Mouse (Mus musculus) heart, postnatal 0 days (tissue): Measurements from ENCODE around the gene Naa60. TPM values are rescaled to one million over a fixed set of nuclear protein-coding genes. Genes with fewer than 3 reads are reported as not detected.

ENCODE experiments used
- ATAC-seq: fragments of 200-750 bp; cut with Nextera tagmentation; 2 replicates; pipeline ENCODE4 v1.8.0; 2017; ENCODE audit warnings: low read depth, moderate number of reproducible peaks, moderate library complexity; ENCODE audit not compliant: insufficient read depth
- DNase-seq: peaks from one replicate; pipeline ENCODE4 v3.0.0-alpha.2; 2016; ENCODE audit warnings: low spot score
- H3K27ac ChIP-seq: fragments of 300-500 bp; sonication (generic); 2 replicates; pipeline ENCODE4 v1.5.1; 2014; ENCODE audit warnings: low read depth, mild to moderate bottlenecking
- H3K27me3 ChIP-seq: fragments of 300-500 bp; sonication (generic); 2 replicates; pipeline ENCODE4 v1.6.1; 2014; ENCODE audit warnings: low read length, mixed read lengths; ENCODE audit not compliant: control insufficient read depth, insufficient read depth
- H3K36me3 ChIP-seq: fragments of 300-500 bp; sonication (generic); replicated peaks from 2 replicates; pipeline ENCODE4 v1.6.1; 2014; ENCODE audit warnings: low read length, mixed read lengths; ENCODE audit not compliant: control insufficient read depth, insufficient read depth
- H3K4me1 ChIP-seq: fragments of 300-500 bp; sonication (generic); 2 replicates; pipeline ENCODE4 v1.6.1; 2014; ENCODE audit warnings: antibody characterized with exemption; ENCODE audit not compliant: control insufficient read depth, insufficient read depth
- H3K4me2 ChIP-seq: fragments of 300-500 bp; sonication (generic); 2 replicates; pipeline ENCODE4 v1.6.1; 2014; ENCODE audit warnings: low read depth, mild to moderate bottlenecking, low read length, moderate library complexity
- H3K4me3 ChIP-seq: fragments of 300-500 bp; sonication (generic); 2 replicates; pipeline ENCODE4 v1.5.1; 2014; ENCODE audit warnings: low read depth, low read length
- H3K9ac ChIP-seq: fragments of 300-500 bp; sonication (generic); replicated peaks from 2 replicates; pipeline ENCODE4 v1.6.1; 2014; ENCODE audit warnings: low read depth, low read length, mixed read lengths
- H3K9me3 ChIP-seq: fragments of 300-500 bp; sonication (generic); replicated peaks from 2 replicates; pipeline ENCODE4 v1.6.1; 2016; ENCODE audit warnings: low read length; ENCODE audit not compliant: control insufficient read depth
- CTCF ChIP-seq: IDR thresholded peaks from 2 replicates; pipeline ENCODE4 v1.5.1; 2016; ENCODE audit warnings: antibody characterized with exemption, control low read depth, low read depth
- EP300 ChIP-seq: IDR thresholded peaks from 2 replicates; pipeline ENCODE4 v1.6.1; 2016; ENCODE audit warnings: antibody characterized with exemption, low read depth
- WGBS: fragments of 180-500 bp; shearing (Covaris S2); extraction: QIAGEN DNeasy Blood & Tissue Kit; methylation state at CpG from one replicate; pipeline ENCODE4 v1.1.7; 2014; 5-methylcytosine and 5-hydroxymethylcytosine counted together
- polyA plus RNA-seq: library from polyadenylated mRNA; unstranded; fragments of >200 nt; fragmentation: Nextera tagmentation; extraction: Ambion mirVana; gene quantifications from 2 replicates; pipeline ENCODE4 v1.2.1, GENCODE M21; 2015
- total RNA-seq: library from RNA; depleted of rRNA; stranded (reverse); fragments of >200 nt; gene quantifications from 2 replicates; pipeline ENCODE4 v1.2.3, GENCODE M21; 2014; ENCODE audit warnings: low replicate concordance

Naa60 gene
- total and polyA plus RNA-seq, 2 experiments from 2014 or later = 23.6 to 32.2 TPM

DNA sequence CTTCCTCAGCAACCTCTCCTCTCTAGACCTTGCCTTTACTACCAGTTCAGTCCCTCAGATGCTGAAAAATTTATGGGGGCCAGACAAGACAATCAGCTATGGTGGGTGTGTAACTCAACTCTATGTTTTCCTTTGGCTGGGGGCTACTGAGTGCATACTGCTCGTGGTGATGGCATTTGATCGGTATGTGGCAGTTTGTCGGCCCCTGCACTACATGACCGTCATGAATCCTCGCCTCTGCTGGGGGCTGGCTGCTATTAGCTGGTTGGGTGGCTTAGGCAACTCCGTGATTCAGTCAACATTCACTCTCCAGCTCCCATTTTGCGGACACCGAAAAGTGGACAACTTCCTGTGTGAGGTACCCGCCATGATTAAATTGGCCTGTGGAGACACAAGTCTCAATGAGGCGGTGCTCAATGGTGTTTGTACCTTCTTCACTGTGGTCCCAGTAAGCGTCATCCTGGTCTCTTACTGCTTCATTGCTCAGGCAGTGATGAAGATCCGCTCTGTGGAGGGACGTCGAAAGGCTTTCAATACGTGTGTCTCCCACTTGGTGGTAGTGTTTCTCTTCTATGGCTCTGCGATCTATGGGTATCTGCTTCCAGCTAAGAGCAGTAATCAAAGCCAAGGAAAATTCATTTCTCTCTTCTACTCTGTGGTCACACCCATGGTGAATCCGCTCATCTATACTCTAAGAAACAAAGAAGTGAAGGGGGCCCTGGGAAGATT is 32.9 kb upstream of the Naa60 start:
- no peaks in the 10 kb centered on the region for H3K4me1 ChIP-seq
- DNase-seq = peak; percentile 59
- H3K9me3 ChIP-seq = no peaks in the 10 kb centered on the region
- WGBS = 38% methylated on average over 17 of the region's 17 CpGs
- H3K4me2 ChIP-seq = no peak overlapping the region
- no peaks in the 10 kb centered on the region; the same call in 1 of the 2 replicates for H3K27me3 ChIP-seq
- no peak overlapping the region for H3K27ac ChIP-seq
- H3K36me3 ChIP-seq = no peaks in the 10 kb centered on the region
- H3K9ac ChIP-seq = no peak overlapping the region
- no peak overlapping the region for H3K4me3 ChIP-seq
- peak; percentile 73 for TF ChIP-seq CTCF
- TF ChIP-seq EP300 = no peak
- no peak; the same call in 1 of the 2 replicates for ATAC-seq

DNA sequence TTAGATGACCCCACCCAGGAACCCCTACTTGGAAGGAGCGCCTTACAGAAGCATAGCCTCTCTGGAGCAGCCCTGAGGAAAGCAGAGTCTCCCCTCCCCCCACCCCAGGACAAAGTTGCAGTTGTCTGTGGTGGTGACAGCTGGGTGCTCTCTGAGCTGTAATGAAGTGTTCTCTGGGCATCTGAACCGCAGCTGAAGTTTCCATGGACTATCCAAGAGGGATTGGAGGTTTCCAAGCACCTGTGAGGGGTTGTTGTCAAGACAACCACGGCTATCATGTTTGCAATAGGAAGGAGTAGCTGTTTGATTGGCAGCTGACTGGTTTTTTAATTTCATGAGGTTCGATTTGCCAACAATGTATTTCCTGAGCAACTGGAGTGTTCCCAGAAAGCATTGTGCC is 29.2 kb upstream of the Naa60 start:
- no peak overlapping the region for H3K27ac ChIP-seq
- no peaks in the 10 kb centered on the region; the same call in 1 of the 2 replicates for H3K27me3 ChIP-seq
- H3K9ac ChIP-seq = no peak overlapping the region
- no peak overlapping the region for H3K4me3 ChIP-seq
- H3K36me3 ChIP-seq = no peaks in the 10 kb centered on the region
- no peak for ATAC-seq
- 25% methylated on average over 4 of the region's 4 CpGs for WGBS
- TF ChIP-seq CTCF = no peak
- no peak for TF ChIP-seq EP300
- H3K9me3 ChIP-seq = no peaks in the 10 kb centered on the region
- H3K4me2 ChIP-seq = no peak overlapping the region
- peaks cover 6% of the 10 kb centered on the region; the same call in 1 of the 2 replicates for H3K4me1 ChIP-seq
- DNase-seq = no peak

DNA sequence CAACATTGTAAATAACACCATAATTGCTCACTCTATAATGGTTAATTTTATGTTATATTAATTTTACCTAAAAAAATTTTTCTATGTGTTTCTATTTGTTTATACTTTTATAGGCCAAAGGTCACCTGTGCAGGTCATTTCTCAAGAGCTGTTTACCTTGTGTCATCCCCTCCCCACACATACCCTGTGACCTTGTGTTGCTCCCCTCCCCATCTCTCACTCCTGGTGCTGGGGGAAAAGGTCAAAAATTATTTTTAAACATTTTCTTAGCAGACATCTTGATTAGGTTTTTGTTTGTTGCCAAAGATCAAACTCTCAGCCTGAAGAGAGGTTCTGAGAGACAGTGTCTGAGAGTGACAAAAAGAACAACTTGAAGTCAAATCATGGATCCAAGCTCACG is 28.4 kb upstream of the Naa60 start:
- H3K9me3 ChIP-seq = no peaks in the 10 kb centered on the region
- DNase-seq (no peak), ATAC-seq (no peak)
- no peaks in the 10 kb centered on the region; the same call in 1 of the 2 replicates for H3K27me3 ChIP-seq
- no peak overlapping the region for H3K9ac ChIP-seq
- no peaks in the 10 kb centered on the region for H3K36me3 ChIP-seq
- no peak overlapping the region for H3K4me2 ChIP-seq
- no peak overlapping the region for H3K4me3 ChIP-seq
- H3K4me1 ChIP-seq = peaks cover 7% of the 10 kb centered on the region; the same call in 1 of the 2 replicates
- WGBS = 58% methylated on average over 1 of the region's 1 CpGs
- TF ChIP-seq EP300 (no peak), CTCF (no peak)
- no peak overlapping the region for H3K27ac ChIP-seq

DNA sequence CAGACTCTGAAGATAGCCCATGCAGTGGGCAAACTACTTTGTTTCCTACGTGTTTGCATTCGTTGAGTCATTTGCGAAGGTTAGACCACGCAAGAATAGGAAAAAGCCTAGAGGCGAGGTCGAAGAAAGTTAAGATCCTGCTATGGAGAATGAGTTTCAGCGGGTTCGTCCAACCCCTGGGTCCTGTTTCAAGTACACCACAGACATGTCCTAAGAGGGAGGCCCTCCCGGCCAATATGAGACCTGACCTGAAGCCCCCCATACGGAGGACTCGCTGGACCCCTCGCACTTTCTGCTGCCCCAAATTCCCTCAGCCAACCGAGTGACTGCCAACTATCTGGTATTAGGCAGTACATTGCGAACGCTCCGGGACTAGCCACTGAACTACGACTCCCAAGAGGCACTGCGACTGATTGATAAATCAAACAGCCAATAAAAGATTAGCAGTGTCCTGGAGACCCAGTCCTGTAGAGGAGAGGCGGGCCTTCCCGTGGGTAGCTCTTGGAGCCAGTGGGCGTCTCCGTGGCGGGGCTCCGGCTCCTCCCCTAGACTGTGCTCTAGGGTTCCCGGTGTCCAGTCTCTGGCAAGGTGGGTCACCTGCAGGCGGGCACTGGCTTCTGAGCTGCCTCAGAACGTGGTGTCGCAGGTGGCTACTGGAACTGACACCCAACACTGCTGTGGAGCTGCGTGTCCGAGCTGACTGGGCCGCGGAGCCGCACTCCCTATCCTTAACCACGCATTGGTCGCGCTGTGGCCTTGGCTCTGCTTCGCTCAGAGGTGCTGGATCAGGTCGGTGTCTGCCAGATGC is 25.3 kb upstream of the Naa60 start, which contains the start of gene Zfp174:
Gene Zfp174, plus strand, starts transcription at position 558 of the 808 bp plus-strand sequence.
- Histone ChIP-seq H3K4me2 (peak within 1 kb of the TSS; percentile 59), H3K4me1 (peaks cover 7% of the 10 kb centered on the region; the same call in 1 of the 2 replicates), H3K9ac (peak within 1 kb of the TSS; percentile 49), H3K27ac (no peak within 1 kb of the TSS), H3K27me3 (no peaks in the 10 kb centered on the region), H3K36me3 (no peaks in the 10 kb centered on the region), H3K9me3 (no peaks in the 10 kb centered on the region), H3K4me3 (peak within 1 kb of the TSS; percentile 58)
- peak; percentile 97 for DNase-seq
- WGBS = 2% methylated on average over 38 of the region's 38 CpGs
- TF ChIP-seq EP300 (no peak), CTCF (0 out of 2 replicates have a peak, but pooled peaks have one; percentile 3)
- peak; percentile 99 for ATAC-seq

DNA sequence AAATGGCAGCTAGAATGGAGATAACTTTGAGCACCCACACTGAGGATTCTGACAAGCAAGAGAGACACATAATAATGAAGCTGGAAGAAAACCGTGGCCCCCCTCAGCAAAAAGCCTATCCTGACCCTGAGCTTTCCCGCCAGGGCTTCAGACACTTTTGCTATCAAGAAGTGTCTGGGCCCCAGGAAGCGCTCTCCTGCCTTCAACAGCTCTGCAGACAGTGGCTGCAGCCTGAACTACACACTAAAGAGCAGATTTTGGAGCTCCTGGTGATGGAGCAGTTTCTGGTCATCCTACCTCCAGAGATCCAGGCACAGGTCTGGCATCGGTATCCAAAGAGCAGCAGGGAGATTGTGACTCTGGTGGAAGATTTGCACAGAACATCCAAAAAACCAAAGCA is 24.3 kb upstream of the Naa60 start:
- Histone ChIP-seq H3K27me3 (no peaks in the 10 kb centered on the region), H3K4me2 (peak overlapping the region; percentile 59), H3K9ac (peak overlapping the region; percentile 49; the same call in 1 of the 2 replicates), H3K9me3 (no peaks in the 10 kb centered on the region), H3K27ac (no peak overlapping the region), H3K4me1 (peaks cover 7% of the 10 kb centered on the region; the same call in 1 of the 2 replicates), H3K4me3 (peak overlapping the region; percentile 58; the same call in 1 of the 2 replicates), H3K36me3 (no peaks in the 10 kb centered on the region)
- no peak for TF ChIP-seq CTCF
- TF ChIP-seq EP300 = no peak
- 51% methylated on average over 4 of the region's 4 CpGs for WGBS
- DNase-seq (no peak), ATAC-seq (no peak)
